Mouse (Mus musculus) adrenal gland, postnatal 4 days (tissue): ENCODE measurements around the gene Neurod1. TPM values are rescaled to one million over a fixed set of nuclear protein-coding genes. Genes with fewer than 3 reads are reported as not detected.

Experiments used
- DNase-seq, 2 experiments: peaks; one replicate each; pipeline ENCODE4 v3.0.0; 2021 to 2022; ENCODE audit warnings: low spot score in 2 of 2, mixed read lengths in 2 of 2
- long read RNA-seq, 2 experiments: library from polyadenylated mRNA; stranded (forward); transcript quantifications; one replicate each; pipeline ENCODE4 v2.0.0; 2021
- total RNA-seq, 2 experiments: library from RNA; stranded (reverse); gene quantifications; 2 replicates each; pipeline ENCODE4 v1.2.3; 2021

Neurod1 gene
- total RNA-seq = 1 to 10 TPM; 1.1 to 1.4 TPM
- long read RNA-seq, experiment 1, partial matches to known transcripts = 0 of 1 reads
- long read RNA-seq, experiment 1, other reads (novel, unspliced or antisense) = 0 of 1 reads
- long read RNA-seq, experiment 2, partial matches to known transcripts = 0 of 1 reads
- long read RNA-seq, experiment 2, other reads (novel, unspliced or antisense) = 0 of 1 reads

DNA sequence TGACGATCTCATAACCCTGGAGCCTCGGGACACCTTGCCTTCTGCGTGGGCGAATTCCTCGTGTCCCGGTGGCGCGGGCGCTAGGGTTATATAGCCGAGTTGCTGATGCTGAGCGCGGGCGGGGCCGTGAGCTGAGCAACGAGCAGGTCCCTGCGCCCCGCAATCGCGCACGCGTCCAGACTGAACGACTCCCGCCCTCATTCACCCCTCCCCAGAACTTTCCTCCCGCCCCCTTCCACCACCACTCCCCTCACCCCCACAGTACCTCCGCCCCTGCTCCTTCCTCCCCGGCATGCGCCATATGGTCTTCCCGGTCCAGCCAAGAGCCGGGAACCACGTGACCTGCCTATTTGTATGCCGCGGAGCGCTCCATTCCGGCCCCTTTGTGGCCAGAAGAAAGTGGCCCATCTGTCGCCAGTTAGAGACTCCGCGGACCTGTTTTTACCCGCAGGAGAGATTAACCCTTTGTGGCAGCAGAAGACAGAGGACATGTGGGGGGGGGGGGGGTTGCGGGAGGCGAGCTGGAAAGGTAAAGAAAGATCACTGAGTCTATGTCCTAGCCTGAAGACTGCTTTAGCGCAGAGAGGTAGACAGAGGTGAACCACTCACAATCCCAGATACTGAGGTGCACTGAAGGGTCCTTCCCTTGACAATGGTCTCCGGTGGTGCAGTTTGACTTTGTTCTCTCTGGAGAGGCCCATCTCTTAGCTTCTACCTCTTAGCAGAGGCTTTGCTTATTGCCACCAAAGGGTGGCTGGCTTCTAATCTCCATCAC is at the start of gene Neurod1, which contains the start of gene Cerkl:
Gene Neurod1 (minus strand): TSS at position 177 of the 775 bp plus-strand sequence.
Gene Cerkl (minus strand): TSS at position 211 of the 775 bp plus-strand sequence.
- DNase-seq = no peak

DNA sequence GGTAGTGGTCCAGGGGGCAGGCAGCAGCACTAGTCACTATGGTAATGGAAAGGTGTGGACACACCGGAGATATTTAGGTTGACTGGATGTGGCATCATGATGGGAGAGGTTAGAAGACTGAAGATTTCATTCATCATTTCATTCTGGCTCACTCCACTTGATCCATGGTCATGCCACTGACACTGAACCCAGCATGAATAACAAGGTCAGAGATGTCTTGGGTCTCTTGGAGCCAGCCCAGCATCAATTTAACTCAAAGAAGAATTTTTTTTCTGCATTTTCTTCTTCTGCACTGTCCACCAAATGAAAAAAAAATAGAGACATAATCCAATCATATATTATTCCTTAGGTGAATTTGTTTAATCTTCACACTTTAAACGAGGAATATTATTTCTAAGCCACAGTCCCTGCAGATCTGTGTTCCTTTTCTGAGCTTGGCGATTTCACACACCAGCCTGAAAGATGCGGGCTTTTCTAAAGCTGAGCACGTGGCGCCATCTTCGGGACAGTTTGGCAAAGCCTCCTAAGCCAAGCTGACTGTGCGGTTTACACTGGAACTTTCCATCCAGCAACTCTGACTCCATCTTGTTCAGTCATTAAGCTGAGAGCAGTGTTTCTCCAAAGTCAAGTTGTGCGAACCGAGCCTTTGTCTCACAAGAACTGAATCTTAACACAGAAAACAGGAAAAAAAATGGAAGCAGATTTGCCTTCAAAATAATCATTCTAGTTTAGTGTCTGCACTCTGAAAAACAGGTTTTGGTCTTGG is 42.6 kb upstream of the Neurod1 start:
- DNase-seq = peak in 1 of 2 experiments; percentile 20

DNA sequence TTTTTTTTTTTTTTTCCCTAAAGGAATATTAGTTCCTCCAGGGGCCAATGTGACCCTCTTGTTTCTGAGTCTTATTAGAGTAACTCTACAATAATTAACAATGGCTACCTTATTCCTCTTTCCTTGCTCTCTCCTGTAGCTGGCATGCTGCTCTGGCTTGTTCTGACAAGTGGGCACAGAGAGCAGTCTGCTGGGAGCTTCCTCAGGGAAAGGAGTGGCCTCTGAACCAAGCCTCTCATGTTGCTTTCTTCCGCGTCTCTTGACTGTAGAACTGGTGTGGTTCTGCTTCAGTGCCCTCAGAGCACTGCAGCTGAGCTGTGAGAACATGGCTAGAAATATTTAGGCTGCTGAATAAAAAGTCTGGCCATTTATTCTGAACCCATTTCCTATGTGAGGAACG is 28.6 kb upstream of the Neurod1 start:
- DNase-seq = no peak

DNA sequence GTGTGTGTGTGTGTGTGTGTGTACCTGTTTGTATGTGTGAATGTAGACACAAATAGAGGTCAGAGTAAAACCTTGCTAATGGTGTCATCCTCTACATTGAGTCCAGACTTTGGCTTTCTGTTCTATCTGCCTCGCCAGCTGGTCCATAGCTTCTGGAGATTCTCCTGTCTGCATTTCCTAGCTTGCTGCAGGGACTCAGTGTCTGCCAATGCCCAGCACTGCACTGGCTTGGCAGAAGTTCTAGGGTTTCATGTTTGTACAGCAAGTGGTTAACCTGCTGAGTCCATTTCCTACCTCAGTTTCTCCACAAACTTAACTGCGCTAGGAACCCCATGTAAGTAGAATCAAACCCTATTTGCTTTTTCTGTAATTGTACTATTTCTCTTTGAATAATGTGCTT is 26.0 kb upstream of the Neurod1 start:
- no peak for DNase-seq

DNA sequence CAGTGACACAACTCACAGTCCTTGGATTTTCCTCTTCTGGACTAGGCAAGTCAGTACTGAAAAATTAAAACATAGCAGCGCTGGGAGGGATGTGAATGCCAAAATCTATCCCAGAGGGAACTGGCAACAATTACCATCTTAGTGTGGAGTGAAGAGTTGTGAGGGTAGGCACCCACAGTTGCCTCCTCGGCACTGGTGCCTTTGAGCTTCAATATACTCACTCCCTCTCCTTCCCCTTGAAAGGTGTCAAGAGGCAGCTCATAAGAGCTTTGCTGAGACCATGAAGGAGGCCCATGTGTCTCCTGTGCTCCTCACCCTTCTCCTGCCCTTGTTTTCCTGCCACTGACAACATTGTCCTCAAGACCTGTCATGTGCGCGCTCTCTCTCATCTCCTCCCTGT is 5.9 kb upstream of the Neurod1 start:
- DNase-seq = no peak

GRCm38 (mm10) chr2:79461861-79462260 is 5.3 kb upstream of the Neurod1 start:
- no peak for DNase-seq

GRCm38 (mm10) chr2:79460586-79460985 is 4.0 kb upstream of the Neurod1 start:
- DNase-seq = no peak

DNA sequence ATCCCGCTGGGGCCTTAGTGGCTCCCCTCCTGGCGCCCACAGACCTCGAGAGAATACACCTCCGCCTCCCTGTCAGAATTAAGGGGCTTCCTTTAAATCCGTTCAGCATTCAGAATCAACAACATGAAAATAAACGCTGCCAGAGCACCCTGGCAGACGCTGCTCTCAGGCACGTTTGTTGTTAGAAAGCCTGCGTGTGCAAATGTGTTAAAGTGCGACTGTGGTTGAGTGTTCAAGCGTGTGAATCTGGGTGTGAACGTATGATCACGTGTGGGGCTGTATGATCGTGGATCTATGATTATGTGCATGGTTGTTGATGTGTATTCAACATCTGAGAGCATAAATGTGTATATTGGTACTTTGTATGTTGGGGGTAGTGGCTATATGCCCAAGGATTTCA is 3.6 kb upstream of the Neurod1 start:
- no peak for DNase-seq

DNA sequence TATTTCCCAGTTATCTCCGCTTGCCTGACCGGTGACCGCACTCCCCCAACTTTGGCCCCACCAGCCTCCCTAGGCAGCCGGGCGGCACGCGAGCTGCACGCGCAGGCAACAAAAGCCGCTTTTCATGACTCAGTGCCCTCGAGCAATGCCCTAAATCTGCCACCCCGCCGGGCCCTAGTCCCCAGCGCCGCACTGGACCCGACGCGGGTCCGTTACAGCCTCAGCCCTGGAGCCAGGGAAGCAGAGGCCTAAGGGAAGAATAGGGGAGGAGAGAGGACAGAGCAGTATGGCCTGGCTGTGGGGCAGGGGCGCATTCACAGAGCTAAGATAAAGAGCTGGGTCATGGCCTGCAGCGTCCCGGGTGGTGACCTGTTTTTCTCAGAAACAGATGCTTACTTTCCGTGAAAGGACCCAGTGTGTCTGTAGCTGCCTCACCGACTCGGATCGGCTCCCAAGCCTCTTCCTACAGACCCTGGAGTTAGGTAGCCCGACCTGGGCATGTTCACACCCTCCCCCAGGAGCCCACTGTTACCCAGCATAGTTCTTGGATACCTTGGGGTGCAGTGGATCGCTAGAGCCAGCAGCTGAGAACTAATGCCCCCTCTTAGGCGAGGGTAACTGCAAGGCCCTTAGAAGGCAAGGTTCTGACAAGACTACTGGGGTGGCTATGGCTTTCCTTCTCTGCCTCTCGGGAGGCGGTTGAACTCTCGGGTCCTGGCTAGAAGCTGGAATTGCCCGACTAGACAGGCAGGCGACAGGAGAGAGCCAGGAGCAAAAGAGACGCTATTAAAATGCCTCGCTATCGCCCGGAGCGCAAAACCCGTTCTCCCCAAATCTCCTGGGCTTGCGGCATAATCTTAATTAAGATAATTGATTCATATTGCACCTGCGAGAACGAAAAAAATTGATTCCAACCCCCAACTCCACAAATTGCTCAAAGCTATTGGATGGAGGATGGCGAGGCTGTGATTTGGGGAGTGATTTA is 2.8 kb upstream of the Neurod1 start:
- DNase-seq = no peak

- no peak for DNase-seq
Observed at GRCm38 (mm10) chr2:79457932-79458331, 1.4 kb upstream of the Neurod1 start.

DNA sequence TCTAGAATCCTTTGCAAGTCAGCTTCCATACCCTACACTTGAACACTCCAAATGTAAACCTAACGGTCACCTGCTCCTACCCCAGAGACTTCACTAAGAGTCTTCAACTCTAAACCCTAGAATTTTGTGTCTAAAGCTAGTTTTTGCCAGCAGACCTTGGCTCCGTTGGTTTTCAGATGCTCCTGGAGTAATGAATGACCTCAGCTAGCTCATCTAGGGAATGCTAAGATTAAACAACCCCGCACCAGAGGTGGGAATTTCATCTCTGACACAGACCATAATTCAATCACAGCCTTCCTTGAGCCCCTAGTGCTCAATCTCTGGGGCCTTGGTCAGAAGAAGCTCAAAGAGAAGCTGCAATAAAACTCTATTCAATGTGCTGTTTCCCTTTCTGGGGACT is 883 bp upstream of the Neurod1 start:
- no peak for DNase-seq

DNA sequence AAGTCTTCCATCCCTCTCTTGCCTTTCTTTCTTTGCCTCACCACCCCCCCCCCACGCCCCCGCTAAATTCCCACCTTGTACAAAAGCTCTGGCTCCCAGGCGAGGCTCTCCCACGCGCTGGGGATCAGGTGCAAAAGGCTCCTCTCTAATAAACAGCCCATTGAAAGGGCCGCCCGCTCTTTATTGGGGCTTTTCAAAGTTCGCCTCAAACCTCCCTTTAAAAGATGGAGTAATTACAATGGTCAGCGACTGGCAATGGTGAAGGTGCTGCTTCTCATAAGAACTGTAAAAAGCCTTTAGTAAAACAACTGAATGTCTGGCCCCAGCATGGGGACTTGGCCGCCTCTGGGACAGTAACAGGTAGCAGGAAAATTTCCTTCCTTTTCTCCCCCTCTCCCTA is 905 bp downstream of the Neurod1 start:
- no peak for DNase-seq

DNA sequence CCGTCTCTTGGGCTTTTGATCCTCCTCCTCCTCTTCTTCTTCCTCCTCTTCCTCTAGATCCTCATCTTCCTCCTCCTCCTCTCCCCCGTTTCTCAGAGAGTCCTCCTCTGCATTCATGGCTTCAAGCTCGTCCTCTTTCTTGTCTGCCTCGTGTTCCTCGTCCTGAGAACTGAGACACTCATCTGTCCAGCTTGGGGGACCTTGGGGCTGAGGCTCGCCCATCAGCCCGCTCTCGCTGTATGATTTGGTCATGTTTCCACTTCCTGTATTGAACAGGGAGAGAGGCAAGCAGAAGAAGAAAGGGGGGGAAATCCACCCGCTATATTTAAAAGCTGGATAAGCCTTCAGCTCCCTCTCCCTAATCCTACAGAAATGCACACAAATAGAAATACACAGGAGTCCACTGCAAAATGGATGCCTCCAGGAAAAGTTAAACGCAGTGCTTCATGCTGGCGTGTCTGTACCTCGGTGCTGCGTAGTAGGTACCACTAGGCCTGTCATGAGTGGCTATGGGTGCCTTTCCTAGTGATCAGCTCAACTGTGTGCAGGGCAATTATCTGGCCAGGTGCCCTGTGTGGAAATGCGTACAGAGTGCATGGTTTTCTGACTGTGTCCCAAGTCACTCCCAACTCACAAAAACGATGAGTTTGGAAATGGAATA is 1.6 kb downstream of the Neurod1 start:
- DNase-seq = no peak

DNA sequence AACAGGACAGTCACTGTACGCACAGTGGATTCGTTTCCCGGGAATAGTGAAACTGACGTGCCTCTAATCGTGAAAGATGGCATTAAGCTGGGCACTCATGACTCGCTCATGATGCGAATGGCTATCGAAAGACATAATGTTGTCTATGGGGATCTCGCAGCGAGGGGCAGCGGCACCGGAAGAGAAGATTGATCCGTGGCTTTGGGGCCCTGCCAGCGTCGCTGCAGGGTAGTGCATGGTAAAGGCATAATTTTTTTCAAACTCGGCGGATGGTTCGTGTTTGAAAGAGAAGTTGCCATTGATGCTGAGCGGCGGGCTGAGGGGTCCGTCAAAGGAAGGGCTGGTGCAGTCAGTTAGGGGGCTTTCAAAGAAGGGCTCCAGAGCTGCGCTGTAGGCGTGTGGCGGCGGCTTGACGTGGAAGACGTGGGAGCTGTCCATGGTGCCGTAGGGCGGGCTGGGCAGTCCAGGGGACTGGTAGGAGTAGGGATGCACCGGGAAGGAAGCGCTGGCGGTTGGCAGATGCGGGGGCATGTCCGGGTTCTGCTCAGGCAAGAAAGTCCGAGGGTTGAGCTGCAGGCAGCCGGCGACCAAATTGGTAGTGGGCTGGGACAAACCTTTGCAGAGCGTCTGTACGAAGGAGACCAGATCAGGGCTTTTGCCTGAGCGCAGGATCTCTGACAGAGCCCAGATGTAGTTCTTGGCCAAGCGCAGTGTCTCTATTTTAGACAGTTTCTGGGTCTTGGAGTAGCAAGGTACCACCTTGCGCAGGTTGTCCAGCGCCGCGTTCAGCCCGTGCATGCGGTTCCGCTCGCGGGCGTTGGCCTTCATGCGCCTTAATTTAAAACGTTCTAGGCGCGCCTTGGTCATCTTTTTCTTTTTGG is 2.4 kb downstream of the Neurod1 start:
- peak; percentile 58 to 71 for DNase-seq

- no peak for DNase-seq
Observed at GRCm38 (mm10) chr2:79451438-79451837, 5.1 kb downstream of the Neurod1 start.

GRCm38 (mm10) chr2:79450684-79451394 is 5.7 kb downstream of the Neurod1 start:
- no peak for DNase-seq

DNA sequence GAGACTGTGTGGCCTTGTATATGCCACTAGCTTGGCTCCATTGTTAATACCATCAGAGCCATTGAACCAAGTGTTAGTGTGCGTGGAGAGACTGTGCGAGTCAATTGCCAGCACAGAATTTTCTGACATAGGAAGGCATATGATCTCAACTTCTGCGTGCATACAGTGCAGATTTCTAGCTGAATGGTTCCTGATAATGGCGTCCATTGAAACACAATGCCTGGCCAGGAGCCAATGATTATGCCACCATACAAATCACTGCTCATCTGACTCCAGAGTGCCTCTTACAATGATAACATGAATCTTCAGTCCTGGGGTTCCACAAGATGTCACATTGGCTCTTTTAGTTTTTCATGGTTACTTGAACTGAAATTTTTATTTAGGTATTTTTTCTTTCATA is 7.2 kb downstream of the Neurod1 start:
- no peak for DNase-seq

DNA sequence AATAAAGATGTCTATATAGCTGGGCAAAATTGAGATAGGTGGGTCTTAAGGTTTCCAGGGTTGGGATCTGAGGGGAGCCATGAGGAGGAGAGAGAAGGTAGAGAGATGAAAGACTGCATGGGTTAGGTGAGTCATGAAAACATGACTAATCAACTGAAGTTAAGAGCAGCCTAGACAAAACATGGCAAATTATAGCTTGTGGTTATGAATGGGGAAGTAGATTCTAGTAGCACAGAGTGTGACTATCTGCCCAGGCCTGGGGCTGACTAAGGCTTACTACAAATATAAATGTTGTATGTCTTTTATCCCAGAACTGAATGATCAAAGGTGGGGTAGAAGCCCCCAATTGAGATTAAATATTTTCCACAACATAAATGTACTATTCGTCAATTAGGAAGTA is 9.4 kb downstream of the Neurod1 start:
- no peak for DNase-seq
